16 mouse cellular contexts compared by ENCODE assay signal in genomic region chr6:118851086-118851485, GRCm38 (mm10).
DNase-seq lines count a peak whose midpoint lies in the region; ATAC-seq lines count a peak whose summit lies in the region.
"Had no signal": no experiment of that assay in that cellular context is flagged by ENCODE, and none has a peak within 500 bp of the region (broad histone marks: within the 10 kb centered on the region; RNA-seq: fewer than 3 reads in every experiment).

No protein-coding gene starts in this region.

- no peak overlapping the region for H3K4me3 ChIP-seq in forebrain, embryonic 14.5 days (ENCODE audit: low read depth, low read length)
- H3K4me3 ChIP-seq in forebrain, embryonic 11.5 days (ENCODE audit: low read depth, low read length), result no peak overlapping the region
- no peak overlapping the region for H3K4me3 ChIP-seq in hindbrain, embryonic 12.5 days
- H3K4me3 ChIP-seq: limb, embryonic 12.5 days; liver, embryonic 15.5 days had no signal

- H3K4me1 ChIP-seq in forebrain, embryonic 14.5 days (ENCODE audit: control insufficient read depth, insufficient read depth, low read length), result peaks cover 6% of the 10 kb centered on the region
- peaks cover 3% of the 10 kb centered on the region for H3K4me1 ChIP-seq in forebrain, embryonic 11.5 days (replicated peaks; ENCODE audit: control insufficient read depth, insufficient read depth, low read length)
- peaks cover 13% of the 10 kb centered on the region for H3K4me1 ChIP-seq in hindbrain, embryonic 12.5 days

- WGBS in forebrain, embryonic 14.5 days, result 60% methylated on average over 3 of the region's 3 CpGs
- WGBS in forebrain, embryonic 11.5 days, result 72% methylated on average over 3 of the region's 3 CpGs
- WGBS in hindbrain, embryonic 12.5 days, result 76% methylated on average over 3 of the region's 3 CpGs

- no peaks in the 10 kb centered on the region for H3K36me3 ChIP-seq in forebrain, embryonic 14.5 days (ENCODE audit: control insufficient read depth, insufficient read depth, low read length)
- no peaks in the 10 kb centered on the region for H3K36me3 ChIP-seq in forebrain, embryonic 11.5 days (ENCODE audit: control insufficient read depth, insufficient read depth, low read length)
- H3K36me3 ChIP-seq in hindbrain, embryonic 12.5 days, result no peaks in the 10 kb centered on the region
- H3K36me3 ChIP-seq: limb, embryonic 12.5 days; liver, embryonic 15.5 days had no signal

- no peaks in the 10 kb centered on the region for H3K27me3 ChIP-seq in forebrain, embryonic 14.5 days (replicated peaks; ENCODE audit: control insufficient read depth, insufficient read depth, low read length)
- H3K27me3 ChIP-seq in forebrain, embryonic 11.5 days (ENCODE audit: control insufficient read depth, insufficient read depth, low read length), result no peaks in the 10 kb centered on the region
- H3K27me3 ChIP-seq in hindbrain, embryonic 12.5 days, result no peaks in the 10 kb centered on the region
- H3K27me3 ChIP-seq: limb, embryonic 12.5 days; liver, embryonic 15.5 days had no signal

- H3K9me3 ChIP-seq in forebrain, embryonic 14.5 days (replicated peaks; ENCODE audit: control insufficient read depth, low read length), result no peaks in the 10 kb centered on the region
- H3K9me3 ChIP-seq in forebrain, embryonic 11.5 days (ENCODE audit: control insufficient read depth, low read length), result no peaks in the 10 kb centered on the region
- no peaks in the 10 kb centered on the region for H3K9me3 ChIP-seq in hindbrain, embryonic 12.5 days (replicated peaks)
- H3K9me3 ChIP-seq: liver, embryonic 15.5 days had no signal

- DNase-seq in forebrain, embryonic 14.5 days (ENCODE audit: low spot score), result peak; percentile 57
- no peak for DNase-seq in forebrain, embryonic 11.5 days (ENCODE audit: low spot score)
- DNase-seq in layer of hippocampus, adult 11-12 months (ENCODE audit: low spot score), result peak; percentile 76
- peak; percentile 46 to 71 for DNase-seq in left cerebral cortex, adult 18-20 months (ENCODE audit: low spot score in 2 of 2)
- DNase-seq in right cerebral cortex, postnatal 25 days, result peak; percentile 57
- no peak for DNase-seq in testis, postnatal 14 days (ENCODE audit: low spot score)
- DNase-seq in spleen, postnatal 14 days (ENCODE audit: low spot score in 2 of 2), result no peak
- DNase-seq: adrenal gland, postnatal 10 days; heart, postnatal 14 days; lung, postnatal 4 days; midbrain, embryonic 14.5 days; thymus, adult 18-20 months had no signal

- no peak overlapping the region for H3K27ac ChIP-seq in forebrain, embryonic 14.5 days (ENCODE audit: low read depth, low read length)
- H3K27ac ChIP-seq in forebrain, embryonic 11.5 days (ENCODE audit: low read depth, low read length), result no peak overlapping the region
- H3K27ac ChIP-seq in hindbrain, embryonic 12.5 days, result no peak overlapping the region
- H3K27ac ChIP-seq: kidney, postnatal 0 days; limb, embryonic 12.5 days; liver, embryonic 15.5 days had no signal

- H3K9ac ChIP-seq in forebrain, embryonic 14.5 days (ENCODE audit: low read length), result no peak overlapping the region
- H3K9ac ChIP-seq in forebrain, embryonic 11.5 days (ENCODE audit: low read length), result no peak overlapping the region
- no peak overlapping the region for H3K9ac ChIP-seq in hindbrain, embryonic 12.5 days
- H3K9ac ChIP-seq: limb, embryonic 12.5 days; liver, embryonic 15.5 days had no signal

- no peak overlapping the region for H3K4me2 ChIP-seq in forebrain, embryonic 14.5 days (ENCODE audit: low read length)
- H3K4me2 ChIP-seq in forebrain, embryonic 11.5 days (ENCODE audit: low read depth, low read length, severe bottlenecking), result no peak overlapping the region
- no peak overlapping the region for H3K4me2 ChIP-seq in hindbrain, embryonic 12.5 days (replicated peaks)
- H3K4me2 ChIP-seq: limb, embryonic 12.5 days; liver, embryonic 15.5 days had no signal

- no peak; the same call in 1 of the 2 replicates for ATAC-seq in forebrain, embryonic 14.5 days
- no peak for ATAC-seq in forebrain, embryonic 11.5 days (replicated peaks; ENCODE audit: low FRiP score)
- no peak for ATAC-seq in hindbrain, embryonic 12.5 days (ENCODE audit: low FRiP score)

Comparison
In these comparisons a context has a peak if more than half of its experiments do, and no peak if none do; other contexts are left out.
1. DNase-seq: peak in forebrain, embryonic 14.5 days (single experiment), layer of hippocampus, adult 11-12 months (single experiment), left cerebral cortex, adult 18-20 months (2 of 2) and right cerebral cortex, postnatal 25 days (single experiment); none in forebrain, embryonic 11.5 days (single experiment), testis, postnatal 14 days (single experiment) and spleen, postnatal 14 days (0 of 2).